Mouse (Mus musculus): Measurements from ENCODE around the gene Tpte. TPM values are rescaled to one million over a fixed set of nuclear protein-coding genes. Genes with fewer than 3 reads are reported as not detected.

The Tpte gene
- total RNA-seq, 2 experiments from 2014 or later = 0.14 TPM; not detected in 1

Other genes starting within 250 kb of the Tpte start
- under 1 TPM in 1 of 2 experiments, not detected in 1; 0.20 TPM for gene Atp7b, start 223.1 kb upstream of the Tpte start, total RNA-seq (2021)
- gene Alg11, start 222.7 kb upstream of the Tpte start, total RNA-seq (2021) = 10 to 100 TPM in 1 of 2 experiments, 1 to 10 TPM in 1; 8.8 to 11.2 TPM
- not detected for gene Nek5, start 158.4 kb upstream of the Tpte start, total RNA-seq (2021)
- 1 to 10 TPM; 2.6 to 2.7 TPM for gene Nek3, start 117.0 kb upstream of the Tpte start, total RNA-seq (2021)
- gene Ckap2, start 97.6 kb upstream of the Tpte start, total RNA-seq (2021) = 10 to 100 TPM in 1 of 2 experiments, 1 to 10 TPM in 1; 8.7 to 10.1 TPM
- gene Vps36, start 90.6 kb upstream of the Tpte start, total RNA-seq (2021) = 10 to 100 TPM; 29.0 to 31.1 TPM
- gene Thsd1, start 56.1 kb upstream of the Tpte start, total RNA-seq (2021) = 1 to 10 TPM; 5.0 to 5.9 TPM
- gene Slc25a15, start 115.2 kb downstream of the Tpte start, total RNA-seq (2021) = 10 to 100 TPM; 12.5 to 13.4 TPM
- 10 to 100 TPM; 35.3 to 41.6 TPM for gene Mrps31, start 127.9 kb downstream of the Tpte start, total RNA-seq (2021)

Measured in gastrocnemius, postnatal 10 days (tissue).